Mouse (Mus musculus): ENCODE measurements at regions not wholly inside any gene's neighbourhood (a gene's known extent, or its start where the extent isn't known, plus 50 kb on each side); places are given as distances from the start of the nearest gene placed in this dataset.
"Not testable (repeated sequence)": the region's sequence is repeated elsewhere in the genome, so short reads cannot be mapped to it uniquely, and the experiment has no call there.

DNA sequence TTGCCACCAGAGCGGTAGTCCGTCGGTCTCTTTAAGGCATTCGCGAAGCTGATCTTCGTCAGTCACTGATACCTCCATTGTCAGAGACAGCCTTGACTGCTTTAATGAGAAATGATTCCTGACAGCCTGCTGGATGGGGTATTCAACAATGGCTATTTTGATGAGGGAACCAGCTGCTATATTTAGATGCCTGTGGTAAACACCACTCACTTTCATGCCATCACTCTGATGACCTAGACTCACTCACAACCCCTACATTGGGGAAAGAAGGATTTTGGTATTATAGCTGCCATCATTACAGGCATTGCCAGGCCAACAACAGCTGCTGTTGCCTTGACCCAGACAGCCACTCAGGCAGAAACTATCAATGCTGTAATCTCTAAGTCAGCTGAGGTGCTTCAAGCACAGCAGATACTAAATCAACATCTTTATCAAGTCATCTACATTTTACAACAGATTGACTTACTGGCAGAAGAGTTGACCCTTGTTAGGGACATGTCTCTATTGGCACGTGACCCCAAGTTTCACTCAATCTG, 57.7 kb upstream of the Amn1 start:
- peak; percentile 33 for DNase-seq (ENCODE audit: low spot score)

DNA sequence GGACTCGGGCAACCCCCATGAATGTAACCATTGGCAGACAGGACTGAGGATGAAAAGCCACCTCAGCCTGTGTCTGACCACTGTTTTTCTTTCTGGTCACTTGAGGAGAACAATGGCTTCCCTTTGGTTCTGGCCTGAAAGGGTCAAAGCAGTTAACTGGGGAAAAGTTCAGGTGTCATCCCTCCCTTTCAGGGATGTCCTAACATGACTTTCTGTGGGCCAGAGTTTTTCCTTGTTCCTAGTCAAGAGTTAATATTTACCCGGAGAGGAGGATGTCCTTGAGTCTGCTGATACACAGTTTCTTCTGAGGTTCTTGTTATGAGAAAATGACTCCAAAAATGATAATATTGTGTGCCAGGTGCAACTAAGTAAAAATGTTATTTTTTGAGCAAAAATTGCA, 57.2 kb upstream of the Amn1 start:
- DNase-seq (ENCODE audit: low spot score), result not testable (repeated sequence)

DNA sequence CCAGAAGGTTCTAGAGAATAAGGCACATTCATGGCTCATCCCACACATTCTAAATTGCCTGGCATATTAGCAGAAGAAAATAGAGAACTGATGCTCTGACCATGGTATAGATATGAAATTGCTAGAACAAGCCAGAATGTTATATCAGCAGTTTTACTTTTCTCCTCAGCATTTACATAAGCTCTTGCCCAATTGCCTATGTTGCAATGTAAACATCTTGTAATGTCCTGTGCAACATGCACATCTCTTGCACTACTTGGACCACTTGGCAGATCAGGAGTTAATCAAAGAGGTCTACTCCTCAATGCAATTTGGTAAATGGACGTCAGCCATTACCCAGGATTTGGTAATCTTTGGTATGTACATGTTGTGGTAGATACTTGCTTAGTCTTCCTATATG, 55.6 kb upstream of the Amn1 start:
- no peak for DNase-seq (ENCODE audit: low spot score)

DNA sequence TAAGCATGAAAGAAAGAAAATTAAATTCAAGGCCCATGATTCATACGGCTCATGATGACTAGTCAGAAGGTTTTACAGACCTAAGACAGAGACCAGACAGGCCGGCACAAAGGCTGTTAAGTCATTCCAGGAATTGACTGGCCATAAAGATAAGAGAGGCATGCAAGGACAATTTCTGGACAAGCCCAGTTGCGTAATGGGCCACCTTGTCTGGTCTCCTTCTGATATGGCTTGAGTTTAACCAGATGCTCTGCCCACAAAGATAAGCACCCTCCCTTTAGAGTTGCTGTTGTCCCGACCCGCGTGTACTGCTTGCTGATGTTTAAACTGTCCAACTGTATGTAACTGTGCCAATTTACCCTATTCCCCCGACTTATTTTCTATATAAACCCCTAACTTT, 54.9 kb upstream of the Amn1 start:
- DNase-seq (ENCODE audit: low spot score), result no peak

DNA sequence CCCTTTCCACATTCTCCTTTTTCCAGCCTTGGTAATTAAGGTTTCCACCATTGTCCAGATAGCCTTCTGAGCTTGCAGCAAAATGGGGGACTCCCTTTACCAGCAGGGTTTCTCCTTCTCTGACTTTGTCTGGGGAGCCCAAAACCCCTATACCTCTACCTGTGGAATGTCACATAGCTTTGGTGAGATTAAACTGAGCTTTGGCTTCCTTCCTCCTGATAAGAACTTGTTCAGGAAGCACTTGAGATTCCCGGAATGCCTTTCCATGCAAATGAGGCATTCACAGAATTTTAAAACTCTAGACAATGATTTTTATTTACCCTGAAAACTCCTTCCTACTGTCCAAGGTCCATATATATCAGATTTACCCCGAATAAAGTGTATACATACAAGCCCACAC, 49.8 kb upstream of the Amn1 start:
- no peak for DNase-seq (ENCODE audit: low spot score)

All from retina, embryonic 14.5 days (tissue).